Mouse (Mus musculus) hematopoietic stem cell, adult 5-6 weeks (primary cell): Measurements from ENCODE around the gene Ankrd11. TPM values are rescaled to one million over a fixed set of nuclear protein-coding genes. Genes with fewer than 3 reads are reported as not detected.

Source experiments
- ATAC-seq, 2 experiments: fragments of 125-278 bp in 1 of 2; replicated peaks in 1 of 2; 2 replicates each; pipeline ENCODE4 v1.8.0; 2016 to 2017; ENCODE audit warnings: inconsistent platforms in 2 of 2, mild to moderate bottlenecking in 2 of 2, moderate number of reproducible peaks in 2 of 2, low read depth in 1 of 2, moderate TSS enrichment in 1 of 2; ENCODE audit not compliant: low FRiP score in 2 of 2, poor library complexity in 2 of 2, severe bottlenecking in 2 of 2, insufficient read depth in 1 of 2, low TSS enrichment in 1 of 2
- total RNA-seq: library from RNA; stranded (forward); fragments of 172-1452, 232-1000 nt; gene quantifications from 2 replicates; pipeline ENCODE4 v1.2.3, GENCODE M21; 2017

The Ankrd11 gene
- total RNA-seq, 1 experiment from 2014 or later = 99.2 TPM

DNA sequence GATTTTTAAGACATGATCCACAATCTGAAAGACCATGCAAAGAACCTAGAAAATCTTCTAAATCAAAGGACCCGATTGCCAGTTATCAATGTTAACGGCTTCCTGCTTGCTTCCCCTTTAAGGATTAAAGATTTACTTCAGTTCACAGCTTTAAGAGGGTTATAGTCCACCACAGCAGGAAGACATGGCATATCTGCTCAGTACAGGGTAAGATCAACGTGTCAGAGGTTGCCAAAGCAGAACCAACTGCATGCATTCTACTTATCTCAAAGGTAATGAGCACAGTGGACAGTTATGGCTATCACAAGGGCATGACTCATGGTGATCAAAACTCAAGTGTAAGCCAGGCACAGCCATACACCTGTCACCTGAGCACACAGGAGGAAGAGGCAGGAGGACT lies 53.1 kb downstream of the Ankrd11 start:
- ATAC-seq = peak; percentile 20 to 33; a peak in 1 of 4 replicates

DNA sequence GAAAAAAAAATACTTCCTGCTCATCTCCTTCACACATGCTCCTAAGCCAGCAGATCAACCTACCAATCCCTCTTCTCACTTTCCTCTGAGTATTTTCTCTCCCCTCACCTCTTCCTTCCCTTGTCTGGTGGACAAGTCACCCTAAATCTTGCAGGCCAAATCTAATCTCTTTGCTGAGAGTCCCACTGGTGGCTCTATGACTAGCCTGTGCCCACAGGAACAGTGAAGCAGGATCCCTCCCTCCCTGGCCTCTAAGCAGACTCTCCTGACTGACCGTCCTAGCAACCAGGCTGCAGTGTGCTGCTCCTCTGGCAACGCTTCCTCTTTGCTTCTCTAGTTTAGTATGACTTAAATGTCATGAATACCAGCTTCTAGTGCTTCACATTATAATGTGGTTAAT lies 54.8 kb downstream of the Ankrd11 start:
- ATAC-seq = peak in 1 of 2 experiments; percentile 53; a peak in 2 of 4 replicates

DNA sequence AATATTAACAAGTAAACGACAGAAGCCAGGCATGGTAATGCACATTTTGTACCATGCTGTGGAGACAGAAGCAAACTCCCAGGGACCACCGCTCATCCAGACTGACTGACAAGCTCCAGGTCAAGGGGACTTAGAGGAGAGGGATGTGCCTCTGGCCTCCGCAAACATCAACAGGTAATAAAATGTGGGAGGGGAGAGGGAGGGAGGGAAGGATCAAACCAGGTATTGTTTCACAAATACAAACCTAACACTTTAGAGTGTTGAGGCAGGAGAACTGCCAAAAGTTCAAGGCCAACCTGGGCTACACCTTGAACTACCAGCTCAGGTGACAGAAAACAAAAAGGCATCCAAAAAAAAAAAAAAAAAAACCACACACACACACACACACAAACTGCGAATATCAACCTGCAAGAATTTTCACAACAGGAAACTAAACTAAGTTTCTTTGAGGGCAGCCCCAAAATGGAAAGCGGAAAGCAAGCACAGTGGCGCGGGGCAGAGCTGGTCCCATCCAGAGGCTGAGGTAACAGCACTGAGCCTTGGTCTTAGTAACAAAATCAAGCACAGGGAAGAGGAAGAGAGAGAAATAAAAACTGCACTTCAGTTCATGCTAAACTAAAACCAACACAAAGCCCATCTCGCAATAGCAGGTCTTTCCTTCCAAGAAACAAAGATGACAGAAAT lies 55.4 kb downstream of the Ankrd11 start:
- peak in 1 of 2 experiments; percentile 32; a peak in 1 of 4 replicates for ATAC-seq

DNA sequence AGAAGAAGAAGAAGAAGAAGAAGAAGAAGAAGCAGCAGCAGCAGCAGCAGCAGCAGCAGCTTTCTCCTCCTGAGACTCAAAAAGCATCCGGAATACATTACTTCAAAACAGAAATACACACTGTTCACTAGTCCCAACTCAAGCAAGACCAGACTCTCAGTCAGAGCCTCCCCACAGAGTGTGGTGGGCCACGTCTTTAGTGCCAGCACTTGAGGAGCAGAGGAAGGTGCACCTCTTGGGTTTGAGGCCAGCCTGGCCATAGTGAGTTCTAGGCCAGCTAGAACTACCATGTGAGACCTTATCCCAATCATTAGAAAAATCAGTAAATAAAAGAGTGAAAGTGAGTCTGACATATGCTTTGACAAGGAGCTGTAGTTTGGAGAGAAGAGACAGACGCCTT lies 57.9 kb downstream of the Ankrd11 start:
- ATAC-seq = no peak

DNA sequence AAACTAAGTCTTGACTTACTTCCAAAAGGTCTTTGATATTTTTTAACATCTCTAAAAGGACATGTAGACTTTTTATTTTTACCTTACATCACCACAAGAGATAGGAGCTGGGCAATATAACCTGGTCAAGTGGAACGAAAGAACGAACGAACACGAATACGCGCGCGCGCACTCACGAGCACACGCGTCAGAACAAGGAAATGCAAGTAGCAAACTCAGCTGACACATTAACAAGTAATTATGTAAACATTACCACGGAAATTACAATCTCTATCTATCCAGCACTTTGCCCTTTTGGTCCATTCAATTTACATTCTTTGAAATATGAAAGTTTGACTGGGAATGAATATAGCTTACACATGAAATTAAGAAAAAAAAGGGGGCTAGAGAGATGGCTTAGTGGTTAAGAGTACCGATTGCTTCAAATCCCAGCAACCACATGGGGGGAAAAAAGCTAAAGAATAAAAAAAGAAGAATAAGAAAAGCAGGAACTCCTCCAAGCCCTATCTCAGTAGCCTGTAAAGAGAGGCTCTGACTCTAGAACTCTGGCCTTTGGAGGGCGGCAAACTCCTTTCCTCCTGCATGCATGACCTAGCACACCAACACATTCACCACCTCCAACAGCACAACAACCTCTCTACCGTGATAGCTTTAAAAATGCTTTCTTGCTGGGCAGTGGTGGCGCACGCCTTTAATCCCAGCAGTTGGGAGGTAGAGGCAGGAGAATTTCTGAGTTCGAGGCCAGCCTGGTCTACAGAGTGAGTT lies 58.7 kb downstream of the Ankrd11 start:
- ATAC-seq = no peak

DNA sequence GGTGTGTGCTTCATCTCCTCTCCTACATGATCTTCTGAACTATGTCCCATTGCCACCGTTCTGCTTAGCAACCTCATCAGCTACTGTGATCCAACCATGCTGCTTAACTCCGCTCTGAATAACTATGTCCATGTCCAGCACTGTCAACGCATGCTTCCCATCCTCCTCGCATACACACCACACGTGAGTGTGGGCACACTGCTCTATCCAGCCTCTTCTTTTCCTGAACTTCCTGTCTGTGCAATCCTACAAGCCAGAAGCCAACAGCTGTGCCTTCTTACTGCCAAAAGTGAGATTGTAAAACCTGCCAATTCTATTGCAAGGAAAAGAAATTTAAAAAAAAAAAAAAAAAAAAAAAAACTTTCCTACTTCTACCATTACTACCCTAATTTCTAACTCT lies 60.4 kb downstream of the Ankrd11 start:
- no peak for ATAC-seq

DNA sequence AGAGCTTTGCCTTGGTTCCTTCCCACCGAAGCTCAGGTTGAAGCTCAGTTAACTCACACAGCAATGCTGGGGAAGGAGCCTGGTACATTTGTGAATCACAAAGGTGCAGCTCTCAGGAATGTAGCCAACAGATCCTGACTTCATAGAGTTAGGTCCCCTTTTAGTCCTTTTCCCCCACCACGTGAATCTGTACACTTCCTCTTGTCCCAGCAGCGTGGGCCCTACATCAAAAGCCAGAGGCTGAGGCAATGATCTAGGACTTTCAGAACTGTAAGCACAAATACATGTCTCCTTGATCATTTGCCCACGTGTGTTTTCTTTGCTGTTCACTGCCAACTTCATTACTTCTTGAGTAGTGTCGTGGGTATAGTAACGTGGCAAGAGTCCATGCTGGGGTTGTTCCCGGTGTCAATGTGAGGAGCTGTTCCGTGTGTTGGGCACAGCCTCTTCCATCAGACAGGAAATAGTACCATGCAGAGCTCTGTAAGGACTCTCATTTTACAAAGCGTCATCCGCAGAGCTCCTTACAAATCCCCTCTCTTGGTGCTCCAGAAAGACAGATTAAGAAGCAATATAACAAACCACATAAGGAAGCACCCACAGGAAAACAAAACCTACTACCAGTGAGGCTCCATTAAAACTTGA lies 62.1 kb downstream of the Ankrd11 start:
- peak; percentile 44 to 46; a peak in 1 of 4 replicates for ATAC-seq

DNA sequence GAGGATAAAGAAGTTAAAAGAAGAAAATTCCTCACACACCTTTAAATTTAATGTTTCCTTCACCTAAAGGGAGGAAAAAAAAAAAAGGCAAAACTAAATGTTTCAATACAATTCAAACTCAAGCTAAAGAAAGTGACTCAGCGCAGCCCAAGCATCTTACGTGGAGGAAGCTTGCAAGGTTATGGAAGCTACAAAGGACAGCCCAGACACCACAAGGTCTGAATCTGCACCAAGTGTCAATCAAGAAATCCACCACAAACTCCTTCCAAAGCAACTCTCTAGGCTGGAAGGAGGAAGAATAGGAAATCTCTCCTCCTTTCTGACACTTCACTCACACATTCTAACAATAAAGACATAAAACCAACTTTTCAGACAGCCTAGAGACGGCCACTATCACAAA lies 62.7 kb downstream of the Ankrd11 start:
- ATAC-seq = 0 out of 4 replicates have a peak, but pooled peaks of 1 of the 2 experiments have one; percentile 40

DNA sequence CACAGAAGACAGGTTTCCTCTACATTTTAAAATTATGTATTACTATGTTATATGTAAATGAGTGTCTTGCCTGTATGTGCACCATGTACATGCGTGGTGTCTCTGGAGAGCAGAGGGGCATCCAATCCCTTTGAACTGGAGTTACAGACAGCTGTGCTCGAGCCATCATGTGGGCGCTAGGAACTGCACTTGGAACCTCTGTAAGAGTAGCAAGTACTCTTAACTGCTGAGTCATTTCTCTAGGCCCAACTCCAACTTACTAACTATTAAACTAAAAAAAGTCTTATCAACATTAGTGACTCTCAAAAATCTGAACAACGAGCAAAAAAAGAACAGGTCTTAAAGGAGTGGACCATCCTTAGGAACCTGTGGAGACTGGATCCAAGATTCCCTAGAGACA lies 66.0 kb downstream of the Ankrd11 start:
- no peak for ATAC-seq

DNA sequence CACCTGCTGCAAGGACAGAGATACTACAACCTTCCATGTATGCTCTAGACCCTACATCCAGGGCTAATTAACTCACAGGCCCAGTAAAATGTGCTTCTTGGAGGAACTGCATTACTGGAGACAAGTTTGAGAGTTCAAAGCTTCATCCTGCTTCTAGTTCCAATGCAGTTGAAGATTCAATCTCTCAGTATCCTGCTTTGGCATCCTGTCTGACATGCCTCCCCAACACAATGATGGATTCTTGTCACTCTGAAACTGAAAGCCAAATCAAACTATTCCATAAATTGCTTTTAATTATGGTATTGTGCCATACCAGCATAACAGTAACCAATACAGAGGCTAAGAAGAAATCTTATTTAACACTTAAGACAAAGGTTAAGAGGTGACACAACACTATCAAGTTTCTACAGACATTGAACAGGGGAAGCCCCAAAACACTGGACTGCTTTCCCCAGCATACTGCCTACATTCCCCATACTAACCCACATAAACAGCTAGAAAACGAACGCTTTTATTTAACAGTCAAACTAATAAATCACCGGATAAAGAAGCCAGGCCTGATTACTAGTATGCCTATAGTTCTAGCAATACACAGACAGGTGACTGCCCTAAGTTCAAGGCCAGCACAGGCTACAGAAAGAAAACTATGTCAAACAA lies 72.0 kb downstream of the Ankrd11 start:
- no peak for ATAC-seq

DNA sequence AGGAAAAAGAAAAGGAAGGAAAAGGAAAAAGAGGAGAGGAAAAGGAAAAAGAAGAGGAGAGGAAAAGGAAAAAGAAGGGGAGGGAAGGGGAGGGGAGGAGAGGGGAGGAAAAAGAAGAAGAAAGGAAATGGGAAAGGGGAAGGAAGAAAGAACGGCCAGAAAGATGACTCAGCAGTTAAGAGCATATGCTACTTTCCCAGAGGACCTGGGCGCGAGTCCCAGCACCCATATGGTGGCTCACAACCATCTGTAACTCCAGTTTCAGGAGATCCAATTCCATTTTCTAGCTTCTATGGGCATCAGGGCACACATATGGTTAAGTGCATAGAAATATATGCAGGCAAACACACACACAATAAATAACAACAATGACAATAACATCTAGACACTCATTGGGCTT lies 73.9 kb downstream of the Ankrd11 start:
- ATAC-seq = no peak

DNA sequence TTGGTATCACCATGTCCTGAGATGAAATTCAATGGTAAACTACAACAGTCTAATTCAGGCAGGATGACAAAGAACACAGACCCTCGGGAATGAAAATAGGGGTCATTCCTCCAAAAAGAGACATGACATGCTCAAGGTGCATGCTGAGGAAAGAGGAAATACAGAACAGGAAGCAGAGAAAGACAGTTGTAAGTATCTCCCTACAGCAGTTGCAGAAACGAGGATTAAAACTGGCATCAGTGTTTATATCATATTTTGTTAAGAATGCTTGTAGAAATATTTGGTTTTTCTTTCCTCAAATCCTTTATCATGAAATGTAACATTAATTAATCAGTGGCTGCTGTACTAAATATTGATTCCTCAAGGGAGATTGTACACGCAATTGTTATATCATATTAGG lies 75.4 kb downstream of the Ankrd11 start:
- no peak for ATAC-seq

DNA sequence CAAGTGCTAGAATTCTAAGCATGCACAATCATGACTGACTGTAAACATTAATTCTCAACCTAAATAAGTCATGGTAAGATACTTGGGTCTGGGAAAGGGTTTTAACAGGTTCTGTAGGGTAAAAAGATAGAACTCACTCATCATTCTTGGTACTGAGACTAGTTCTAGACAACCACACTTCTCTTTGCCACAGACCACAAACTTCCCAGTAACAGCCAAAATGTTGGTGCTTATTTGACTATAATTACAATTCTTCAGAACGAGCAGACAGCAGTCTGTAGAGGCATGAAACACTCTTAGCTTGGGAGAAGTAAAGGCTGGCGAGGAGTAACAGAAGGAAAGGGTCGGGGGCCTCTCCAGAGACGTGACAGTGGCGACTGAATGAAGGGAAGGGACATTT lies 80.0 kb downstream of the Ankrd11 start:
- no peak for ATAC-seq

DNA sequence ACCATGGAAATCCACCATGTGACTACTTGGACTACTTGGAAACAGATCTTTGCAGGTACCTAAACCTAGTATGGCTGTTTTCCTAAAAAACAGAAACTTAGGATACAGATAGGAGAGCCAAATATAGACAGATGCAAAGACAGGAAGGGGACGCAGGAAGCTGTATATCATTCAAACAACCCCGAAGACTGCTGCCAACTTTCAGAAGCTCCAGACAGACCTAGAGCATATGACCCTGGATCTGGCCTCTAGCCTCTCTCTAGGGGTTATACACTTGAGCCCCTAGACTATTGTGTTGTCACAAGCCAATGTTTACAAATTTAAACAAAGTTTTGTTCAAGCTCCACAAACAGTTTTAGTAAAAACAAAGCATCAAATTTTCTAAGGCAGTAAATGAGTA lies 80.6 kb downstream of the Ankrd11 start:
- 0 out of 4 replicates have a peak, but pooled peaks of 1 of the 2 experiments have one; percentile 15 for ATAC-seq

DNA sequence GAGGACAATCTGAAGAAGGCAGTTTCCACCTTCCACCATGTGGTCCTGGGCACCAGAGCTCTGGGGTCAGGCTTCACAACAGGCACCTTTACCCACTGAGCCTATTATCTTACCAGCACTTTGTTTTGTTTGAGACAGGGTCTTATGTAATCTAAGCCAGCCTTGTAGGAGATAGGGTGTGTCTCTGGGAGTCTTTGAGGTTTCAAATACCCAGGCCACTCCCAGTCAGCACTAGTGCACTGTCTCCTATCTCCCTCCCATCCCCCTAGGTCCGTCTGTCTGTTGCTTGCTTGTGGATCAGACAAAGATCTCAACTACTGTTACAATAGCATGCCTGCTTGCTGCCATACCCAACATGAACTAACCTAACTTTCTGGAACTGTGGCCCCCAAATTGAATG lies 81.1 kb downstream of the Ankrd11 start:
- peak in 1 of 2 experiments; percentile 23; a peak in 2 of 4 replicates for ATAC-seq

DNA sequence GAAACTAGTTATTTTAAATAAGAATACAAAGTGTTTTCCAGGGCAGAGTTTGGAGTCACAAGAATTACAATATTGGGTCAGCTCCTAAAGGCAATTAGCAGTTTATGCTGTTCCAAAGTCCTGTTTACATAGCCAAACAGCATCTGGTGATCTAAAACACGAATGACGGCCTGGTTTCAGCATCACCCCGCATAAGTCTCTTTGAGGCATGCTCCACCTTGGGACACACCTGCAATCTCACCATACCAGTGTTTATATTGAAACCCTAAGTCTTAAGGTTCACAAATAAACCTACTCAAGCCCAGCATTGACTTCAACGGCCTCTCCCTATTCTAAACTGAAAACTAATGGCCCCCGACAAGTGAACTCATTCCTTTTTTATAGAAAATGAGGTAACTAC lies 81.8 kb downstream of the Ankrd11 start:
- no peak for ATAC-seq

DNA sequence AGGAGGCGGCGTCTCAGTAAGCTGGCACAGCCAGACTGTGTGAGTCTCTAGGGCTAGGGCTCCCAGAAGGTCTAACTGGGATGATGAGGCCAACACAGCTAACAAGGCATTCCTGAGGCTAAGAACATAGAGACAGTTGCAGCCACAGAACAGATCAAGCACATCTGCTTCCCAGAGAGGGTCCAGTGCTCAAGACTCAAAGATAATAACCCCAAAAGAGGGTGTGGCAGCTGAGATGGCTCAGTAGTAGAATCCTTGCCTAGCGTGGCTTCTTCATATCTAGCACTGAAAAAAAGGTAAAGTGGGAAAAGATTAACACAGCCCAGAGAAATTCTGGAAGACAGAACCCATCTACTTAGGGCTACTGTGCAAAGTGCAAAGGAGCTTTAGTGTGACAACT lies 86.1 kb downstream of the Ankrd11 start:
- ATAC-seq = no peak

DNA sequence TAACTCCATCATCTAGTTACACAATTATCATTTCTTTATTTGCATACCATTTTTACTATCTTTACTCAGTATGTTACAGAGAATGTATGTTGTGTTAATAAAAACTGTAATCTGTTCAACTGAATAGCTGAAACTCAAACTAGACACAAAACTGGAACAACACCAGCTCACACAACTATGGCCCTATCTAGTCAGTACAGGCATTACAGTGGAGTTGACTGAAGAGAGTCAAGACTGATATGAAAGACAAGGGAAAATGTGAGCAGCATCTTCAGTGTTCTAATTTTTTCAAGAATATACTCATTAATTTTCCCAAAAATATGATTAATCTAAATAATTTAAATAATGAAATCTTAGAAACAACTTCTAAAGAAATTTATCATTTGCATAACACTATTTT lies 86.9 kb downstream of the Ankrd11 start:
- no peak for ATAC-seq
